Mouse (Mus musculus) adipocyte (in vitro differentiated cells): ENCODE data around the gene Fbxl22.

ENCODE experiments used
- DNase-seq: peaks from one replicate; pipeline ENCODE4 v3.0.0-alpha.2; 2016; ENCODE audit warnings: low spot score

The Fbxl22 gene

GRCm38 (mm10) chr9:66514256-66514770, at the start of gene Fbxl22:
TSS of gene Fbxl22 (minus strand) at chr9:66514593.
- DNase-seq, result no peak

- DNase-seq, result no peak
Measured at GRCm38 (mm10) chr9:66562215-66562614, 47.8 kb upstream of the Fbxl22 start.

- DNase-seq, result no peak
Measured at GRCm38 (mm10) chr9:66561496-66561895, 47.1 kb upstream of the Fbxl22 start.

- DNase-seq, result no peak
Measured at GRCm38 (mm10) chr9:66560728-66561127, 46.3 kb upstream of the Fbxl22 start.

- DNase-seq, result no peak
Measured at GRCm38 (mm10) chr9:66560295-66560694, 45.9 kb upstream of the Fbxl22 start.

GRCm38 (mm10) chr9:66558971-66559370, 44.6 kb upstream of the Fbxl22 start:
- no peak for DNase-seq

GRCm38 (mm10) chr9:66542785-66543184, 28.4 kb upstream of the Fbxl22 start:
- no peak for DNase-seq

GRCm38 (mm10) chr9:66521595-66521994, 7.2 kb upstream of the Fbxl22 start:
- no peak for DNase-seq

- no peak for DNase-seq
Measured at GRCm38 (mm10) chr9:66520299-66520698, 5.9 kb upstream of the Fbxl22 start.

- DNase-seq, result peak; percentile 20
Measured at GRCm38 (mm10) chr9:66518901-66519300, 4.5 kb upstream of the Fbxl22 start.

GRCm38 (mm10) chr9:66518251-66518650, 3.9 kb upstream of the Fbxl22 start:
- peak; percentile 10 for DNase-seq

- DNase-seq, result no peak
Measured at GRCm38 (mm10) chr9:66517746-66518145, 3.4 kb upstream of the Fbxl22 start.

GRCm38 (mm10) chr9:66516296-66516940, 2.0 kb upstream of the Fbxl22 start:
- DNase-seq, result peak; percentile 77

- no peak for DNase-seq
Measured at GRCm38 (mm10) chr9:66515680-66516210, 1.4 kb upstream of the Fbxl22 start.

- DNase-seq, result no peak
Measured at GRCm38 (mm10) chr9:66515115-66515514, 722 bp upstream of the Fbxl22 start.

GRCm38 (mm10) chr9:66513661-66514255, 635 bp downstream of the Fbxl22 start:
- no peak for DNase-seq

GRCm38 (mm10) chr9:66513150-66513549, 1.2 kb downstream of the Fbxl22 start:
- DNase-seq, result peak; percentile 62

- peak; percentile 70 for DNase-seq
Measured at GRCm38 (mm10) chr9:66512351-66512671, 2.1 kb downstream of the Fbxl22 start.

- DNase-seq, result peak; percentile 83
Measured at GRCm38 (mm10) chr9:66511580-66512350, 2.6 kb downstream of the Fbxl22 start.

- DNase-seq, result peak; percentile 31
Measured at GRCm38 (mm10) chr9:66510944-66511343, 3.4 kb downstream of the Fbxl22 start.

GRCm38 (mm10) chr9:66510351-66510841, 4.0 kb downstream of the Fbxl22 start:
- DNase-seq, result peak; percentile 59

- no peak for DNase-seq
Measured at GRCm38 (mm10) chr9:66508890-66509399, 5.4 kb downstream of the Fbxl22 start.
